Mouse (Mus musculus) heart, postnatal 0 days (tissue): ENCODE results near the gene Pts.

Experiments
- CTCF ChIP-seq: IDR thresholded peaks from 2 replicates; pipeline ENCODE4 v1.5.1; 2016; ENCODE audit warnings: antibody characterized with exemption, control low read depth, low read depth
- EP300 ChIP-seq: IDR thresholded peaks from 2 replicates; pipeline ENCODE4 v1.6.1; 2016; ENCODE audit warnings: antibody characterized with exemption, low read depth

GRCm38 (mm10) chr9:50500974-50501501 lies 27.5 kb downstream of the Pts start:
- TF ChIP-seq CTCF (no peak), EP300 (no peak)
